Mouse (Mus musculus): ENCODE measurements around the gene Hoxb8.

DNA sequence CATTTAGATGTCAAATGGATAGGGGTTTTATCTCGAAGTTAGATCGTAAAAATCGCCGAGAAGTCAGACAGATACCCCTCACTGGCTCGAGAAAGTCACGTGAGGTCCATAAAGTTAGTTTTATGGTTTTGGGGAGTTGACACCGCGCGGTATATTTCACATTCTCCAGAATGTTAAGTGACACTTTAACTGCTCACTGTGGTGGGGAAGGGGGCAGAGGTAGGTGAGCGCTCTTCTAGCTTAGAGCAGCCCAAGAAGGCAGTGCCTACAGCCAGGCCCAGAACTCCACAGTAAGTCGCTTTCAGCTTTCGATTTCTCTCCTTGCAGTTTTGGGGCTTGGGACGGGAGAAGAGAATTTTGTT lies 25.2 kb downstream of the Hoxb8 start:
- TF ChIP-seq CTCF (conservative IDR thresholded peaks at IDR 0.05; ENCODE audit: low read length) (no peak), NANOG (IDR thresholded peaks at IDR 0.05; ENCODE audit: borderline replicate concordance, low read length) (no peak)
